Mouse (Mus musculus): ENCODE results near the gene Poc1a. TPM values are rescaled to one million over a fixed set of nuclear protein-coding genes. Genes with fewer than 3 reads are reported as not detected.
A peak's percentile ranks its signal among the peaks of the same experiment; 100 is the strongest.

Gene Poc1a
- polyA plus RNA-seq, 1 experiment from 2014 or later = 40.1 TPM

DNA sequence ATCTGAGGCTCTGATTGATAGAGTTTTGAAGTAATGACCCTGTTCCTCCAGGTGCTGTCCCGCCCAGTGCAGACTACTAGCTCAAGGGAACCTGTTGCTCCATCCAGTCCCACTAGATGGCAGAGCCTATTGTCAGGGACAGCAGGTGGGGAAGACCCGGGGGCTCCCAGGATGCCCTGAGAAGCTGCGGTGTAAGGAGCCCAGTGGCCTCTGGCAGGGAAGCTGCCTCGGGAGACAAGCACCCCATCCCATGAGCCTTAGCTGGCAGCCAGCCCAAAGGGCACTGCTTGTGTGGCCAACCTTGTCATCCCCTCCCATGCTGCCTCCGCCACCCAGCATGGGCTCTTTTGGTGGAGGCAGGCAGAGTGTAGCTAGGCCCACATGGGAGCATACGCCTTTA, 70.3 kb downstream of the Poc1a start:
- Histone ChIP-seq H3K9ac (ENCODE audit: low read length) (no peak overlapping the region), H3K4me2 (ENCODE audit: low read depth, severe bottlenecking) (no peak overlapping the region), H3K4me1 (ENCODE audit: control insufficient read depth, insufficient read depth, low read length) (peaks cover 70% of the 10 kb centered on the region), H3K27ac (replicated peaks; ENCODE audit: low read depth, low read length) (peak overlapping the region; percentile 37), H3K4me3 (ENCODE audit: low read depth, low read length) (no peak overlapping the region), H3K36me3 (ENCODE audit: control insufficient read depth, insufficient read depth, low read length) (no peaks in the 10 kb centered on the region; the same call in 1 of the 2 replicates), H3K27me3 (ENCODE audit: control insufficient read depth, insufficient read depth, low read length) (no peaks in the 10 kb centered on the region), H3K9me3 (ENCODE audit: control insufficient read depth, low read length) (no peaks in the 10 kb centered on the region)
- ATAC-seq (ENCODE audit: insufficient number of reproducible peaks, low FRiP score, low TSS enrichment, low read depth) (no peak), DNase-seq (ENCODE audit: low spot score) (no peak)
- WGBS = 66% methylated on average over 6 of the region's 6 CpGs

DNA sequence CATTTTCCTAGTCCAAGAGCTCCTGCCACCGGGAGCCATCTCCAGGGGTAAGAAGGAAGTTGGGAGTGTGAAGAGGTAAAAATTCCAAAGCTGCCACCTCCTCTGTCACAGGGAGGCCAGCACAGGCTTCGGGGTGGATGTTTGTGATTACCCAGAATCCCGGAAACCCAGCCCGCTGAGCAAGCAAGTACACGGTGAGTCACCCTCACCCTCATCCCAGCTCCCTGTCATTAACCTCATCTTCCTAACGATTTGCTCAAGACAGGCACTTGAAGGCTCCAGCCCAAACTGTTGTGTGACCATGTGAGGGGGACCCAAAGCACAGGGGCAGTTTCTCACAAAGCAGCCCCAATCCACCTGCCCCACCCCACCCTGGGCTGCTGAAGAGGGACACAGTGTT, 72.9 kb downstream of the Poc1a start:
- DNase-seq (ENCODE audit: low spot score) = no peak
- Histone ChIP-seq H3K4me1 (ENCODE audit: control insufficient read depth, insufficient read depth, low read length) (peaks cover 76% of the 10 kb centered on the region), H3K27ac (replicated peaks; ENCODE audit: low read depth, low read length) (peak overlapping the region; percentile 98), H3K9me3 (ENCODE audit: control insufficient read depth, low read length) (no peaks in the 10 kb centered on the region), H3K9ac (ENCODE audit: low read length) (no peak overlapping the region), H3K27me3 (ENCODE audit: control insufficient read depth, insufficient read depth, low read length) (no peaks in the 10 kb centered on the region), H3K4me3 (ENCODE audit: low read depth, low read length) (no peak overlapping the region), H3K36me3 (ENCODE audit: control insufficient read depth, insufficient read depth, low read length) (no peaks in the 10 kb centered on the region; the same call in 1 of the 2 replicates), H3K4me2 (ENCODE audit: low read depth, severe bottlenecking) (no peak overlapping the region)
- WGBS = 40% methylated on average over 6 of the region's 6 CpGs
- no peak for ATAC-seq (ENCODE audit: insufficient number of reproducible peaks, low FRiP score, low TSS enrichment, low read depth)

DNA sequence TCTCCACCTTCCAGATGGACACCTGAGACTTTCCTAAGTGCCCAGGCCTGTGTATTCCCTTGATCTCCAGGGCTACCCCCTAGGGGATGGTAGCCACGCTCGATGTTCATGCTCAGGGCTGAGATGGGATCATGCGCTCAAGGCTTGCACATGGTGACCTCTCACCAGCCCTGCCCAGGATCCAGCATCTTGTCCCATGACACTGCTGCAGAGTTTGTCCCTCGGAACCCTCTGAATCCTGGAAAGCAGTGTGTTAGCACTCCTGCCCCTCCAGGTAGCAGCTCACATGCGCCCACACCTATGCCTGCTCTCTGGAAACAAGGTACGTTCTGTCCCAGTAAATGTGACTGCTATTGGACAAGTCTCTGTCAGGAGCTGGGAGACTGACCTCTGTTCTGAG, 73.9 kb downstream of the Poc1a start:
- no peaks in the 10 kb centered on the region for H3K27me3 ChIP-seq (ENCODE audit: control insufficient read depth, insufficient read depth, low read length)
- DNase-seq (ENCODE audit: low spot score) (no peak), ATAC-seq (ENCODE audit: insufficient number of reproducible peaks, low FRiP score, low TSS enrichment, low read depth) (no peak)
- no peak overlapping the region for H3K4me2 ChIP-seq (ENCODE audit: low read depth, severe bottlenecking)
- no peak overlapping the region for H3K9ac ChIP-seq (ENCODE audit: low read length)
- H3K4me1 ChIP-seq (ENCODE audit: control insufficient read depth, insufficient read depth, low read length) = peaks cover 76% of the 10 kb centered on the region
- peak overlapping the region; percentile 98 for H3K27ac ChIP-seq (replicated peaks; ENCODE audit: low read depth, low read length)
- H3K36me3 ChIP-seq (ENCODE audit: control insufficient read depth, insufficient read depth, low read length) = no peaks in the 10 kb centered on the region; the same call in 1 of the 2 replicates
- H3K4me3 ChIP-seq (ENCODE audit: low read depth, low read length) = no peak overlapping the region
- 75% methylated on average over 6 of the region's 6 CpGs for WGBS
- H3K9me3 ChIP-seq (ENCODE audit: control insufficient read depth, low read length) = no peaks in the 10 kb centered on the region

DNA sequence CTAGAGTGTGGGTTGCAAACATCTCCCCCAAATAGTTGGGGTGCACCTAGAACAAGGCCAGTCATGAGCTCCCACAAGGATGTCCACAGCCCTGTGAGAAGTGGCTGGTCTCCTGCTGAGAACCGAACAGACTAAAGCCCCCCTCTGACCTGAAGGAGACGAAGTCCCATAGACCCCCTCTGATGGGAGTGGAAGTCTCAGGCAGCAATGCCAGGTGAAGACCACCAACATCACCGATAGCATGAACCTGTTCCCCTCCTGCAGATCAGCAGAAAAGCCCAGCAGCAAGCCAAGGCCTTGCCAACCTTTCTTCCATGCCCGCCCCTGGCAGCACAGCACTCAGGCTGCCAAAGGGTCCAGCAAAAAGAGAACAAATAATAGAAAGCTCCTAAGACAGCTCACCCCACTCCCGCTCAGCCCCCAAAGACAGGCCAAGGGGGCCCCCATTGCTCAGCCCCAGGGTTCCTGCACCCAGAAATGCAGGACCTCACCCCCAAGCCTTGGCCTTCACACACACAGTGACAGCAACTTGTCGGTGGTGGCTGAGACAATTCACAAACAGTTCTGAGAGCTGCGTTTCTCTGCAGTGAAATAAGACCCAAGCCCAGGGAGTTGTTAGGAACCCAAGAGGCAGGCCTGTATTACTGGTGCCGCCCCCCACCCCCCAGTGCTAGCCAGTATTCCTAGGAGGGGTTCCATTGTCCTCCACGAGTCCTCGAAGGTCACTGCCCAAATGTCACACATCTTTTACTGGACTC, 74.5 kb downstream of the Poc1a start:
- ATAC-seq (ENCODE audit: insufficient number of reproducible peaks, low FRiP score, low TSS enrichment, low read depth) (no peak), DNase-seq (ENCODE audit: low spot score) (no peak)
- Histone ChIP-seq H3K4me2 (ENCODE audit: low read depth, severe bottlenecking) (peak overlapping the region; percentile 31), H3K9ac (ENCODE audit: low read length) (peak overlapping the region; percentile 39), H3K36me3 (ENCODE audit: control insufficient read depth, insufficient read depth, low read length) (no peaks in the 10 kb centered on the region; the same call in 1 of the 2 replicates), H3K27me3 (ENCODE audit: control insufficient read depth, insufficient read depth, low read length) (no peaks in the 10 kb centered on the region), H3K27ac (replicated peaks; ENCODE audit: low read depth, low read length) (peak overlapping the region; percentile 98), H3K9me3 (ENCODE audit: control insufficient read depth, low read length) (no peaks in the 10 kb centered on the region), H3K4me3 (ENCODE audit: low read depth, low read length) (no peak overlapping the region; the same call in 1 of the 2 replicates), H3K4me1 (ENCODE audit: control insufficient read depth, insufficient read depth, low read length) (peaks cover 76% of the 10 kb centered on the region)
- WGBS = 58% methylated on average over 10 of the region's 10 CpGs

DNA sequence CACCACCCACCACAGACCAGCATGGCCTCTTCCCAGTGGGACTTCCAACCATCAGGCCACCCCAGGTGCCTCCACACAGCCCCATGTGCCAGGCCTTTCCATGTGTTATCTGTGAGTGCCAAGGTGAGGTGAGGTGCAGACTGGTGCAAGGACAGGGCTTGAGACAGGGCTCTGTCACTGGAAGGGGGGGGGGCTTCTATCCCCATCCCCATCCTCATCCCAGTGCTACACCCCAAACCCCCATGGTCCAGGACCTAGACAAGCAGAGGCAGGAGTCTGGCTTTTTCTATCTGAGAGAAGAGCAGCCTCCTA, 75.1 kb downstream of the Poc1a start:
- H3K27me3 ChIP-seq (ENCODE audit: control insufficient read depth, insufficient read depth, low read length) = no peaks in the 10 kb centered on the region
- H3K4me2 ChIP-seq (ENCODE audit: low read depth, severe bottlenecking) = peak overlapping the region; percentile 31; the same call in 1 of the 2 replicates
- no peak; the same call in 1 of the 2 replicates for ATAC-seq (ENCODE audit: insufficient number of reproducible peaks, low FRiP score, low TSS enrichment, low read depth)
- H3K4me3 ChIP-seq (ENCODE audit: low read depth, low read length) = peak overlapping the region; percentile 0; the same call in 1 of the 2 replicates
- H3K27ac ChIP-seq (replicated peaks; ENCODE audit: low read depth, low read length) = peak overlapping the region; percentile 98
- H3K36me3 ChIP-seq (ENCODE audit: control insufficient read depth, insufficient read depth, low read length) = no peaks in the 10 kb centered on the region; the same call in 1 of the 2 replicates
- DNase-seq (ENCODE audit: low spot score) = peak; percentile 56
- H3K4me1 ChIP-seq (ENCODE audit: control insufficient read depth, insufficient read depth, low read length) = peaks cover 71% of the 10 kb centered on the region
- peak overlapping the region; percentile 39 for H3K9ac ChIP-seq (ENCODE audit: low read length)
- H3K9me3 ChIP-seq (ENCODE audit: control insufficient read depth, low read length) = no peaks in the 10 kb centered on the region

DNA sequence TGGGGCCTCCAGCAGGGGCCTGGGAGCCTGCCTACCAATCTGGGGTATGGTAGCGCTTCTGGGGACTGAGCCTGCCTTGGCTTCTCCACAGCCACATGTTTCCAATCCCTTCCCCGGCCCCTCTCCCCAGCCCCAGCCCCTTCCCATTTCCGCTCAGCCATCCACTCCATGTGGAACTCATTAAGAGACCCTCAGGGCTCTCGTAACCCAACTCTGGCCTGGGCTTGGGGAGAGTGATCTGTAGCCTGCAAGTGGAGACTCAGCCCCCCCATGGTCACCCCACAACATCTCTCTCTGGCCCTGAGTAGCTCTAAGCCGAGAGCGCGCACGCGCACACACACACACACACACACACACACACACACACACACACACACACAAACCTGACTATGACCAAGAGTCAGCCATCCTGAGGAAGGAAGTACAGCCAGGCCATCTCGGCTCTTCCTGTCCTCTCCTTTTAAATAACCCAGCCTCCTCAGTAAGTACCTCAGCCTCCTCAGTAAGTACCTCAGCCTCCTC, 75.5 kb downstream of the Poc1a start:
- Histone ChIP-seq H3K4me2 (ENCODE audit: low read depth, severe bottlenecking) (peak overlapping the region; percentile 31; the same call in 1 of the 2 replicates), H3K4me1 (ENCODE audit: control insufficient read depth, insufficient read depth, low read length) (peaks cover 66% of the 10 kb centered on the region), H3K36me3 (ENCODE audit: control insufficient read depth, insufficient read depth, low read length) (no peaks in the 10 kb centered on the region; the same call in 1 of the 2 replicates), H3K9me3 (ENCODE audit: control insufficient read depth, low read length) (no peaks in the 10 kb centered on the region), H3K9ac (ENCODE audit: low read length) (peak overlapping the region; percentile 39), H3K27me3 (ENCODE audit: control insufficient read depth, insufficient read depth, low read length) (no peaks in the 10 kb centered on the region), H3K27ac (replicated peaks; ENCODE audit: low read depth, low read length) (peak overlapping the region; percentile 98), H3K4me3 (ENCODE audit: low read depth, low read length) (peak overlapping the region; percentile 0; the same call in 1 of the 2 replicates)
- ATAC-seq (ENCODE audit: insufficient number of reproducible peaks, low FRiP score, low TSS enrichment, low read depth) (peak; percentile 92), DNase-seq (ENCODE audit: low spot score) (peak; percentile 94)
- WGBS = 17% methylated on average over 10 of the region's 10 CpGs

DNA sequence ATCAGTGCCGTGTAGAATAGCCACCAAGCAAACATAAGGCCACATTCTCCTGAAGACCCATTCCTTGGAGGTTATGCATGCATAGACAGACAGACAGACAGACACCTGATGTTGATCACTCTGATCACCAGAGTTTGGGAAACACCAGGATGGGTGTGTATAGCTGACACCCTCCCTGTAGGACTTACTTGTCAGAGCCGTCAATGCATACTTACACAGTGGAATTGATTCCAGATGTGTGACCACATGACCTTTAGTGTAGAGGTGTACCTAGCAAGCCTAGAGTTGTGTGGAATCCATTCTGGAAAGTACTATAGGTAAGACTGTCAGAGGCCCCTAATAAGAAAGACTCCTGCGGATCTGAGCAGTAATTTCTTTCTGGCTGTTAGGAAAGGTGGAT, 76.3 kb downstream of the Poc1a start:
- Histone ChIP-seq H3K36me3 (ENCODE audit: control insufficient read depth, insufficient read depth, low read length) (no peaks in the 10 kb centered on the region), H3K27me3 (ENCODE audit: control insufficient read depth, insufficient read depth, low read length) (no peaks in the 10 kb centered on the region), H3K27ac (replicated peaks; ENCODE audit: low read depth, low read length) (peak overlapping the region; percentile 98), H3K4me3 (ENCODE audit: low read depth, low read length) (no peak overlapping the region), H3K4me2 (ENCODE audit: low read depth, severe bottlenecking) (no peak overlapping the region), H3K9me3 (ENCODE audit: control insufficient read depth, low read length) (no peaks in the 10 kb centered on the region), H3K4me1 (ENCODE audit: control insufficient read depth, insufficient read depth, low read length) (peaks cover 59% of the 10 kb centered on the region), H3K9ac (ENCODE audit: low read length) (no peak overlapping the region)
- DNase-seq (ENCODE audit: low spot score) = peak; percentile 64
- no peak for ATAC-seq (ENCODE audit: insufficient number of reproducible peaks, low FRiP score, low TSS enrichment, low read depth)
- 22% methylated on average over 3 of the region's 3 CpGs for WGBS

DNA sequence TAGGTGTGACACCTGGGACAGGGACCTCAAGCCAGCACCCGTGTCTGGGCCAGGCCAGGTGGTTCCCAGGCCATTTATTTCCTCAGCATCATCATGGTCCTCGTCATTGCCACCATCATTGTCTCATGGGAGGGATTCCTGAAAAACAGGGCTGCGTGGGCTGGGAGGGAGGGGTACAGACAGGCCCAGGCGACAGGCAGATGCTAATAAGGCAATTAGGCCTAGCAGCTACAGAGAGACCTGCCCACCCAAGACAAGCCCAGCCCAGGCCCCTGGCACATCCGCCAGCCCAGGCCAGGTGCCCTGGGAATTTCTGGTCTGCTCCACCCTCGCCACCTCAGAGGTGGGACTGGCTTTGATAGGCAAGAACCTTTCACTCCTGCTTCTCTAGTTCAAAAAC, 78.4 kb downstream of the Poc1a start:
- Histone ChIP-seq H3K4me2 (ENCODE audit: low read depth, severe bottlenecking) (no peak overlapping the region), H3K9me3 (ENCODE audit: control insufficient read depth, low read length) (no peaks in the 10 kb centered on the region), H3K9ac (ENCODE audit: low read length) (no peak overlapping the region), H3K36me3 (ENCODE audit: control insufficient read depth, insufficient read depth, low read length) (no peaks in the 10 kb centered on the region), H3K27me3 (ENCODE audit: control insufficient read depth, insufficient read depth, low read length) (no peaks in the 10 kb centered on the region), H3K4me1 (ENCODE audit: control insufficient read depth, insufficient read depth, low read length) (peaks cover 48% of the 10 kb centered on the region), H3K4me3 (ENCODE audit: low read depth, low read length) (no peak overlapping the region), H3K27ac (replicated peaks; ENCODE audit: low read depth, low read length) (peak overlapping the region; percentile 98)
- ATAC-seq (ENCODE audit: insufficient number of reproducible peaks, low FRiP score, low TSS enrichment, low read depth) (no peak), DNase-seq (ENCODE audit: low spot score) (no peak)
- WGBS = 47% methylated on average over 6 of the region's 6 CpGs
